9 mouse cellular contexts compared by ENCODE assay signal in genomic region chr5:75083591-75084392, GRCm38 (mm10). TPM values are rescaled to one million over a fixed set of nuclear protein-coding genes. Genes with fewer than 3 reads are reported as not detected.
DNase-seq lines count a peak whose midpoint lies in the region; ATAC-seq and TF ChIP-seq lines count a peak whose summit lies in the region.
"Had no signal": no experiment of that assay in that cellular context is flagged by ENCODE, and none has a peak within 500 bp of the region (broad histone marks: within the 10 kb centered on the region; RNA-seq: fewer than 3 reads in every experiment).

No protein-coding gene starts in this region.

- 2% methylated on average over 27 of the region's 27 CpGs for WGBS in heart, embryonic 15.5 days
- WGBS in hindbrain, embryonic 12.5 days = under 1% methylated on average over 27 of the region's 27 CpGs

- H3K27me3 ChIP-seq in heart, embryonic 15.5 days = peaks cover 96% of the 10 kb centered on the region
- H3K27me3 ChIP-seq in CH12.LX (replicated peaks) = no peaks in the 10 kb centered on the region
- peaks cover 93% of the 10 kb centered on the region for H3K27me3 ChIP-seq in hindbrain, embryonic 12.5 days

- H3K36me3 ChIP-seq in heart, embryonic 15.5 days = no peaks in the 10 kb centered on the region
- no peaks in the 10 kb centered on the region for H3K36me3 ChIP-seq in CH12.LX (replicated peaks in 1 of 2; ENCODE audit: control insufficient read depth in 1 of 2, insufficient read depth in 1 of 2, low read length in 1 of 2)
- H3K36me3 ChIP-seq in hindbrain, embryonic 12.5 days = no peaks in the 10 kb centered on the region

- peak overlapping the region; percentile 19; the same call in 1 of the 2 replicates for H3K4me2 ChIP-seq in heart, embryonic 15.5 days
- peak overlapping the region; percentile 89 for H3K4me2 ChIP-seq in CH12.LX (ENCODE audit: insufficient read depth, low read depth, poor library complexity, severe bottlenecking)
- H3K4me2 ChIP-seq in hindbrain, embryonic 12.5 days (replicated peaks) = peak overlapping the region; percentile 25; the same call in 1 of the 2 replicates

- no peaks in the 10 kb centered on the region for H3K79me2 ChIP-seq in CH12.LX (replicated peaks; ENCODE audit: control insufficient read depth, extremely low read depth, insufficient read depth, poor library complexity, severe bottlenecking)

- ATAC-seq in heart, embryonic 15.5 days (replicated peaks; ENCODE audit: insufficient number of reproducible peaks, insufficient read depth, low FRiP score, low read depth) = no peak
- ATAC-seq in hindbrain, embryonic 12.5 days (ENCODE audit: low FRiP score) = no peak

- H3K9ac ChIP-seq in heart, embryonic 15.5 days = no peak overlapping the region
- H3K9ac ChIP-seq in CH12.LX (ENCODE audit: insufficient read depth, low read depth) = no peak overlapping the region
- no peak overlapping the region for H3K9ac ChIP-seq in hindbrain, embryonic 12.5 days

- no peak for TF ChIP-seq EP300 in CH12.LX (IDR thresholded peaks at IDR 0.05; ENCODE audit: low read length)

- in situ Hi-C loops in CH12.LX (cut with MboI; ENCODE audit: low pct_ligation_motif_present, low pct_unique_long_range_greater_than_20kb, low sequenced_read_pairs) = no loop called here

- no peaks in the 10 kb centered on the region for H3K9me3 ChIP-seq in heart, embryonic 15.5 days (replicated peaks)
- no peaks in the 10 kb centered on the region for H3K9me3 ChIP-seq in CH12.LX (replicated peaks; ENCODE audit: low read length)
- H3K9me3 ChIP-seq in hindbrain, embryonic 12.5 days (replicated peaks) = no peaks in the 10 kb centered on the region

- peak overlapping the region; percentile 24; the same call in 1 of the 2 replicates for H3K4me3 ChIP-seq in heart, embryonic 15.5 days
- no peak overlapping the region for H3K4me3 ChIP-seq in CH12.LX (replicated peaks in 1 of 3; ENCODE audit: low read depth in 2 of 3, low read length in 2 of 3, poor library complexity in 1 of 3)
- H3K4me3 ChIP-seq in hindbrain, embryonic 12.5 days = no peak overlapping the region

- H3K4me1 ChIP-seq in heart, embryonic 15.5 days (replicated peaks) = peaks cover 12% of the 10 kb centered on the region; the same call in 1 of the 2 replicates
- peaks cover 4 to 7% of the 10 kb centered on the region in 2 experiments; a peak in 3 of 4 replicates for H3K4me1 ChIP-seq in CH12.LX (ENCODE audit: control insufficient read depth in 1 of 2, insufficient read depth in 2 of 2)
- peaks cover 28% of the 10 kb centered on the region for H3K4me1 ChIP-seq in hindbrain, embryonic 12.5 days

- no peak for DNase-seq in heart, adult 8-10 months (ENCODE audit: low spot score)
- DNase-seq in CH12.LX (ENCODE audit: extremely low read depth) = no peak
- peak; percentile 46 for DNase-seq in embryo, embryonic 10.5 days (ENCODE audit: low spot score)
- no peak for DNase-seq in right cerebral cortex, adult 18-20 months
- DNase-seq in left cerebral cortex, adult 11 months (ENCODE audit: low spot score) = no peak
- no peak for DNase-seq in thymus, postnatal 25 days

- dilution Hi-C loops in CH12.LX (cut with MboI; ENCODE audit: extremely low pct_ligation_motif_present, extremely low pct_unique_long_range_greater_than_20kb, low sequenced_read_pairs) = no loop called here

- no peak for TF ChIP-seq POLR2A in CH12.LX (IDR thresholded peaks at IDR 0.05; ENCODE audit: low read depth, low read length)

- no peak for TF ChIP-seq CTCF in CH12.LX (conservative IDR thresholded peaks at IDR 0.05 in 1 of 2, IDR thresholded peaks at IDR 0.05 in 1 of 2; ENCODE audit: low read depth in 2 of 2, low read length in 2 of 2)

- TF ChIP-seq RAD21 in CH12.LX (IDR thresholded peaks at IDR 0.05; ENCODE audit: low read depth, low read length) = no peak

- H3K27ac ChIP-seq in heart, embryonic 15.5 days = no peak overlapping the region
- no peak overlapping the region for H3K27ac ChIP-seq in CH12.LX (ENCODE audit: insufficient read depth, low read depth)
- no peak overlapping the region for H3K27ac ChIP-seq in hindbrain, embryonic 12.5 days

TF ChIP-seq in CH12.LX, 34 proteins besides CTCF, POLR2A, EP300 and RAD21:
- TF ChIP-seq CHD1 (IDR thresholded peaks at IDR 0.05; ENCODE audit: low read depth, low read length) (no peak), ETS1 (conservative IDR thresholded peaks at IDR 0.05; ENCODE audit: low read depth, low read length) (no peak), UBTF (IDR thresholded peaks at IDR 0.05; ENCODE audit: low read depth, low read length) (no peak), RCOR1 (conservative IDR thresholded peaks at IDR 0.05; ENCODE audit: low read depth, low read length) (no peak), JUN (IDR thresholded peaks at IDR 0.05; ENCODE audit: insufficient read depth, low read depth, low read length) (no peak)
TF ChIP-seq in CH12.LX: peak in this region for 0.

RNA-seq across cellular contexts. Expression of gene Gsx2, which starts 8.4 kb away (rescaled TPM):
- not detected in 2 replicates for polyA plus RNA-seq in heart, embryonic 15.5 days (2015; fragmentation: Nextera tagmentation; extraction: Ambion mirVana)
- not detected for total RNA-seq in heart, adult 8-10 months (2022)
- total RNA-seq in CH12.LX (2012; rRNA removed) (not detected in 2 replicates), CH12.LX (2014; rRNA removed) (not detected in 2 replicates)
- polyA plus RNA-seq in CH12.LX (2012; ENCODE audit: insufficient read length, low read depth) = not detected in 2 replicates
- 6.1 and 6.8 TPM in 2 replicates for polyA plus RNA-seq in hindbrain, embryonic 12.5 days (2016; fragmentation: Nextera tagmentation; extraction: Ambion mirVana)
- polyA plus RNA-seq: gonadal fat pad, adult 2 months had no signal

RNA-seq across cellular contexts. Expression of gene Chic2, which starts 39.2 kb away (rescaled TPM):
- 19.4 and 21.6 TPM in 2 replicates for polyA plus RNA-seq in heart, embryonic 15.5 days (2015; fragmentation: Nextera tagmentation; extraction: Ambion mirVana)
- total RNA-seq in heart, adult 8-10 months (2022) = 10 to 100 TPM; 13.9 to 18.2 (median 14.7) TPM
- total RNA-seq in CH12.LX (2012; rRNA removed) (28.2 and 30.0 TPM in 2 replicates), CH12.LX (2014; rRNA removed) (41.6 and 54.5 TPM in 2 replicates)
- polyA plus RNA-seq in CH12.LX (2012; ENCODE audit: insufficient read length, low read depth) = 40.8 and 46.5 TPM in 2 replicates
- polyA plus RNA-seq in hindbrain, embryonic 12.5 days (2016; fragmentation: Nextera tagmentation; extraction: Ambion mirVana) = 51.6 and 52.8 TPM in 2 replicates

Comparison
In these comparisons a context has a peak if more than half of its experiments do, and no peak if none do; other contexts are left out.
1. H3K4me2 ChIP-seq: peak in every context shown above with its lines; median percentile 89 in CH12.LX; 25 in hindbrain, embryonic 12.5 days; 19 in heart, embryonic 15.5 days.